Mouse (Mus musculus) olfactory bulb, adult 2 months (tissue): Measurements from ENCODE around the gene Eif2b5.

Experiments
- CTCF ChIP-seq: fragments of 200-500 bp; IDR thresholded peaks from 2 replicates; pipeline ENCODE4 v1.5.1; 2012; ENCODE audit warnings: low read depth, mild to moderate bottlenecking, low read length, moderate library complexity; ENCODE audit not compliant: insufficient read depth
- POLR2A ChIP-seq: fragments of 200-500 bp; IDR thresholded peaks from 2 replicates; pipeline ENCODE4 v1.6.1; 2012; ENCODE audit warnings: mild to moderate bottlenecking, low read depth, low read length, moderate library complexity; ENCODE audit not compliant: insufficient read depth

- TF ChIP-seq CTCF (no peak), POLR2A (no peak)
These were observed 36.1 kb downstream of the Eif2b5 start for GRCm38 (mm10) chr16:20534617-20535295.
